Mouse (Mus musculus) neural tube, embryonic 14.5 days (tissue): ENCODE measurements around the gene Spats2. TPM values are rescaled to one million over a fixed set of nuclear protein-coding genes. Genes with fewer than 3 reads are reported as not detected.
A peak's percentile ranks its signal among the peaks of the same experiment; 100 is the strongest.
"Not testable (repeated sequence)": the region's sequence is repeated elsewhere in the genome, so short reads cannot be mapped to it uniquely, and the experiment has no call there.

Source experiments
- ATAC-seq: fragments of 200-750 bp; cut with Nextera tagmentation; 2 replicates; pipeline ENCODE4 v1.8.0; 2017; ENCODE audit warnings: low read depth, mild to moderate bottlenecking, moderate TSS enrichment, moderate library complexity
- H3K27ac ChIP-seq: fragments of 300-500 bp; sonication (generic); 2 replicates; pipeline ENCODE4 v1.5.1; 2014; ENCODE audit warnings: low read depth, mild to moderate bottlenecking, control low read depth, low read length, moderate library complexity, mixed read lengths
- H3K27me3 ChIP-seq: fragments of 300-500 bp; sonication (generic); 2 replicates; pipeline ENCODE4 v1.6.1; 2014; ENCODE audit warnings: low read length; ENCODE audit not compliant: control insufficient read depth, insufficient read depth
- H3K36me3 ChIP-seq: fragments of 300-500 bp; sonication (generic); 2 replicates; pipeline ENCODE4 v1.6.1; 2014; ENCODE audit warnings: low read length, mixed read lengths; ENCODE audit not compliant: control insufficient read depth, insufficient read depth
- H3K4me1 ChIP-seq: fragments of 300-500 bp; sonication (generic); 2 replicates; pipeline ENCODE4 v1.6.1; 2014; ENCODE audit warnings: low read length; ENCODE audit not compliant: control insufficient read depth, insufficient read depth
- H3K4me2 ChIP-seq: fragments of 300-500 bp; sonication (generic); 2 replicates; pipeline ENCODE4 v1.6.1; 2014; ENCODE audit warnings: mild to moderate bottlenecking, low read depth, low read length, control low read depth
- H3K4me3 ChIP-seq: fragments of 300-500 bp; sonication (generic); 2 replicates; pipeline ENCODE4 v1.5.1; 2014; ENCODE audit warnings: low read depth, low read length, control low read depth, mixed read lengths
- H3K9ac ChIP-seq: fragments of 300-500 bp; sonication (generic); replicated peaks from 2 replicates; pipeline ENCODE4 v1.6.1; 2014; ENCODE audit warnings: low read depth, mild to moderate bottlenecking, control low read depth, low read length, mixed read lengths
- H3K9me3 ChIP-seq: fragments of 300-500 bp; sonication (generic); 2 replicates; pipeline ENCODE4 v1.6.1; 2016; ENCODE audit warnings: low read length; ENCODE audit not compliant: control insufficient read depth
- whole genome bisulfite sequencing: fragments of 180-500 bp; shearing (Covaris S2); extraction: QIAGEN DNeasy Blood & Tissue Kit; methylation state at CpG from one replicate; pipeline ENCODE4 v1.1.7; 2014; 5-methylcytosine and 5-hydroxymethylcytosine counted together
- polyA plus RNA-seq: library from polyadenylated mRNA; unstranded; fragments of >200 nt; fragmentation: Nextera tagmentation; extraction: Ambion mirVana; gene quantifications from 2 replicates; pipeline ENCODE4 v1.2.1, GENCODE M21; 2014

Spats2 gene
- polyA plus RNA-seq, 1 experiment from 2014 or later: 32.6 TPM

DNA sequence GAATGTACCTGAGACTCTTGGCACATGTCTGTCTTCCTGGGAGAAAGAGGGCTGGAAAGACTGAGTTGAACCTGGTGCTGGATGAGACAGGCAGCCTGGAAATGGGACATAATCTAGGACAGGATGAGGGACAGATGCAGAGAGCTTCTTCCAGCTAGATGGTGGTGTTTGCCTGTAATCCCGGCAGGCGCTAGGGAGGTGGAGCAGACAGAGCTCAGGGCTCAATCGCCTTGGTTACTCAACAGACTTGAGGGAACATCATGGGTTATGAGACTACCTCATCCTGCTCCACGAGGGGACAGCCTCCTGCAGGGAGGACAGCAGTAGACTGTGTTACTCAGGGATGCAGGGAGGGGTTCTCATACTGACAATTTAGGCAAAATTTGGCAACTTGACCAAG lies 115.5 kb downstream of the Spats2 start:
- Histone ChIP-seq H3K27ac (no peak overlapping the region), H3K9ac (no peak overlapping the region), H3K27me3 (no peaks in the 10 kb centered on the region), H3K9me3 (no peaks in the 10 kb centered on the region), H3K4me3 (no peak overlapping the region), H3K36me3 (peaks cover 33% of the 10 kb centered on the region), H3K4me2 (no peak overlapping the region), H3K4me1 (no peaks in the 10 kb centered on the region)
- WGBS: 85% methylated on average over 4 of the region's 4 CpGs
- ATAC-seq: no peak

DNA sequence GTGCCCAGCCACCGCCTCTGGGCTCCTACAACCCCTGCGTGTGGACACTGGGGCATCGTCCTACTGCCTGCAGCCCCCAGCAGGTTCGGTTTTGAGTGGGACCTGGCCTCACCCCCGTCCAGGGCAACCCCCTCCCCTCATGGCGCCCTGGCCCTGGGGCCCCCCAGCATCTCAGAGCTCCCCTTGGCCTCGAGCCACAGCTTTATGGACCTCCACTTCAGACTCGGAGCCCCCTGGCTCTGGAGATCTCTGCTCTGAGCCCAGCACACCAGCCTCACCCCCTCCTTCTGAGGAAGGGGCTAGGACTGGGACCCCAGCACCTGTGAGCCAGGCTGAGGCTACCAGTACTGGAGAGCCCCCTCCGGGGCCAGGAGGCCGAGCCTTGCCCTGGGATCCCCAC lies 116.3 kb downstream of the Spats2 start:
- H3K27me3 ChIP-seq: no peaks in the 10 kb centered on the region
- peaks cover 39% of the 10 kb centered on the region for H3K36me3 ChIP-seq
- H3K4me2 ChIP-seq: no peak overlapping the region
- H3K4me1 ChIP-seq: no peaks in the 10 kb centered on the region
- 95% methylated on average over 10 of the region's 10 CpGs for WGBS
- H3K9ac ChIP-seq: no peak overlapping the region
- ATAC-seq: no peak
- H3K4me3 ChIP-seq: no peak overlapping the region
- H3K9me3 ChIP-seq: no peaks in the 10 kb centered on the region
- no peak overlapping the region for H3K27ac ChIP-seq

GRCm38 (mm10) chr15:99246736-99247135 lies 121.0 kb downstream of the Spats2 start:
- WGBS: 89% methylated on average over 6 of the region's 6 CpGs
- not testable (repeated sequence) for H3K27ac ChIP-seq, H3K9ac ChIP-seq, H3K4me3 ChIP-seq, H3K9me3 ChIP-seq, ATAC-seq, H3K27me3 ChIP-seq, H3K4me1 ChIP-seq, H3K4me2 ChIP-seq
- peaks cover 45% of the 10 kb centered on the region for H3K36me3 ChIP-seq

GRCm38 (mm10) chr15:99248972-99249371 lies 123.3 kb downstream of the Spats2 start:
- no peak overlapping the region for H3K4me2 ChIP-seq
- no peak overlapping the region for H3K9ac ChIP-seq
- H3K36me3 ChIP-seq: peaks cover 32% of the 10 kb centered on the region
- no peaks in the 10 kb centered on the region for H3K27me3 ChIP-seq
- no peaks in the 10 kb centered on the region for H3K9me3 ChIP-seq
- H3K27ac ChIP-seq: no peak overlapping the region
- ATAC-seq: no peak
- H3K4me1 ChIP-seq: peaks cover 4% of the 10 kb centered on the region; the same call in 1 of the 2 replicates
- no peak overlapping the region for H3K4me3 ChIP-seq
- WGBS: 84% methylated on average over 9 of the region's 9 CpGs

GRCm38 (mm10) chr15:99249938-99250337 lies 124.2 kb downstream of the Spats2 start:
- WGBS: 94% methylated on average over 11 of the region's 11 CpGs
- Histone ChIP-seq H3K36me3 (peaks cover 23% of the 10 kb centered on the region), H3K27me3 (no peaks in the 10 kb centered on the region), H3K4me1 (peaks cover 4% of the 10 kb centered on the region; the same call in 1 of the 2 replicates), H3K27ac (no peak overlapping the region), H3K4me3 (no peak overlapping the region), H3K9me3 (no peaks in the 10 kb centered on the region), H3K4me2 (no peak overlapping the region), H3K9ac (no peak overlapping the region)
- ATAC-seq: no peak

GRCm38 (mm10) chr15:99251111-99251510 lies 125.4 kb downstream of the Spats2 start:
- H3K9ac ChIP-seq: peak overlapping the region; percentile 37; the same call in 1 of the 2 replicates
- not testable (repeated sequence) for H3K9me3 ChIP-seq, H3K27ac ChIP-seq, H3K27me3 ChIP-seq, ATAC-seq, H3K4me1 ChIP-seq
- H3K36me3 ChIP-seq: peaks cover 20% of the 10 kb centered on the region
- peak overlapping the region; percentile 60 for H3K4me2 ChIP-seq
- peak overlapping the region; percentile 48 for H3K4me3 ChIP-seq
- 1% methylated on average over 13 of the region's 15 CpGs for WGBS

- whole genome bisulfite sequencing: 1% methylated on average over 52 of the region's 52 CpGs
- H3K4me2 ChIP-seq: peak within 1 kb of the TSS; percentile 60
- peak; percentile 94 for ATAC-seq
Observed at GRCm38 (mm10) chr15:99251626-99252380, 126.1 kb downstream of the Spats2 start, which contains the start of gene Mcrs1. Mcrs1 (minus strand) TSS chr15:99251961.

GRCm38 (mm10) chr15:99252381-99253174 lies 126.9 kb downstream of the Spats2 start:
- Histone ChIP-seq H3K27ac (peak overlapping the region; percentile 85), H3K36me3 (0 out of 2 replicates have a peak, but pooled peaks cover 9% of the 10 kb centered on the region), H3K4me1 (peaks cover 4% of the 10 kb centered on the region; the same call in 1 of the 2 replicates), H3K27me3 (no peaks in the 10 kb centered on the region), H3K9ac (peak overlapping the region; percentile 59), H3K9me3 (no peaks in the 10 kb centered on the region), H3K4me2 (peak overlapping the region; percentile 60), H3K4me3 (peak overlapping the region; percentile 48)
- WGBS: 4% methylated on average over 22 of the region's 22 CpGs
- ATAC-seq: peak; percentile 36; the same call in 1 of the 2 replicates

More at GRCm38 (mm10) chr15:99251626-99252380, 126.1 kb downstream of the Spats2 start, which contains the start of gene Mcrs1:
- H3K9ac ChIP-seq: peak within 1 kb of the TSS; percentile 59
- H3K27me3 ChIP-seq: no peaks in the 10 kb centered on the region
- no peaks in the 10 kb centered on the region for H3K9me3 ChIP-seq
- H3K4me1 ChIP-seq: peaks cover 4% of the 10 kb centered on the region; the same call in 1 of the 2 replicates
- H3K4me3 ChIP-seq: peak within 1 kb of the TSS; percentile 48
- peak within 1 kb of the TSS; percentile 85 for H3K27ac ChIP-seq
- H3K36me3 ChIP-seq: peaks cover 15% of the 10 kb centered on the region; the same call in 1 of the 2 replicates

DNA sequence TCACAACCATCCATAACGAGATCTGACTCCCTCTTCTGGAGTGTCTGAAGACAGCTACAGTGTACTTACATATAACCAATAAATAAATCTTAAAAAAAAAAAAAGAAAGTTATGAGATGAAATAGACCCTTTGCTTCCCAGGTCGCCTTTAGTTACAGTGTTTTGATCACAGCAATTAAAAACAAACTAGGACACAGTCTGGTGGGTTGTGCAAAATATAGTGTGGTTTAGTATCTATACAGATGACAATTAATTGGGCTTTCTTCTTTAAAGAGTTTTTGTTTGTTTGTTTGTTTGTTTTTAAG lies 127.4 kb downstream of the Spats2 start:
- H3K4me1 ChIP-seq, H3K9ac ChIP-seq, H3K27me3 ChIP-seq, H3K36me3 ChIP-seq, H3K9me3 ChIP-seq, ATAC-seq, H3K4me3 ChIP-seq, H3K27ac ChIP-seq: not testable (repeated sequence)
- WGBS: 39% methylated on average over 2 of the region's 2 CpGs
- peak overlapping the region; percentile 60; the same call in 1 of the 2 replicates for H3K4me2 ChIP-seq
